Mouse (Mus musculus) left cerebral cortex, postnatal 4 days (tissue): Measurements from ENCODE around the gene Phkg2. TPM values are rescaled to one million over a fixed set of nuclear protein-coding genes. Genes with fewer than 3 reads are reported as not detected.

Experiments
- total RNA-seq, 2 experiments: library from RNA; stranded (reverse); gene quantifications; 2 replicates each; pipeline ENCODE4 v1.2.3; 2021

Gene Phkg2
- total RNA-seq, 2 experiments from 2014 or later: 69.5 to 70.1 TPM

Other genes with a start within 250 kb of the Phkg2 start
- 10 to 100 TPM; 20.3 to 22.0 TPM for gene Zfp768, start 227.8 kb upstream of the Phkg2 start, total RNA-seq
- 1 to 10 TPM; 7.9 to 8.9 TPM for gene Zfp747, start 197.3 kb upstream of the Phkg2 start, total RNA-seq
- gene 9130019O22Rik, start 186.2 kb upstream of the Phkg2 start, total RNA-seq: 1 to 10 TPM; 2.8 to 3.0 TPM
- gene E430018J23Rik, start 179.7 kb upstream of the Phkg2 start, total RNA-seq: 1 to 10 TPM; 4.6 to 7.6 TPM
- 1 to 10 TPM; 4.3 to 4.4 TPM for gene Zfp764, start 166.5 kb upstream of the Phkg2 start, total RNA-seq
- 10 to 100 TPM; 11.3 to 12.6 TPM for gene Zfp688, start 151.3 kb upstream of the Phkg2 start, total RNA-seq
- gene Zfp689, start 124.2 kb upstream of the Phkg2 start, total RNA-seq: 1 to 10 TPM; 9.5 to 9.7 TPM
- gene Prr14, start 113.7 kb upstream of the Phkg2 start, total RNA-seq: 10 to 100 TPM; 35.4 to 35.6 TPM
- gene Fbrs, start 94.1 kb upstream of the Phkg2 start, total RNA-seq: 10 to 100 TPM; 70.8 to 71.2 TPM
- 100 to 1,000 TPM; 113 to 128 TPM for gene Srcap, start 61.4 kb upstream of the Phkg2 start, total RNA-seq
- 10 to 100 TPM; 14.5 to 14.6 TPM for gene Gm42715, start 53.8 kb upstream of the Phkg2 start, total RNA-seq
- 1 to 10 TPM; 6.9 to 9.3 TPM for gene Tmem265, start 11.9 kb upstream of the Phkg2 start, total RNA-seq
- 1 to 10 TPM; 7.0 to 7.8 TPM for gene Ccdc189, start 15.3 kb downstream of the Phkg2 start, total RNA-seq
- gene Rnf40, start 15.4 kb downstream of the Phkg2 start, total RNA-seq: 10 to 100 TPM; 75.1 to 82.6 TPM
- 10 to 100 TPM; 31.5 to 33.4 TPM for gene Zfp629, start 42.5 kb downstream of the Phkg2 start, total RNA-seq
- 10 to 100 TPM; 87.2 to 94.3 TPM for gene Bcl7c, start 135.6 kb downstream of the Phkg2 start, total RNA-seq
- gene Ctf1, start 139.4 kb downstream of the Phkg2 start, total RNA-seq: 1 to 10 TPM; 5.3 to 6.5 TPM
- not detected for gene Ctf2, start 158.8 kb downstream of the Phkg2 start, total RNA-seq
- gene Fbxl19, start 171.2 kb downstream of the Phkg2 start, total RNA-seq: 100 to 1,000 TPM; 143 to 148 TPM
- gene Orai3, start 196.5 kb downstream of the Phkg2 start, total RNA-seq: 10 to 100 TPM; 14.2 to 15.1 TPM
- gene Setd1a, start 203.3 kb downstream of the Phkg2 start, total RNA-seq: 10 to 100 TPM; 46.2 to 47.4 TPM
- gene Gm49388, start 212.3 kb downstream of the Phkg2 start, total RNA-seq: 1 to 10 TPM; 2.2 to 3.1 TPM
- gene Hsd3b7, start 227.3 kb downstream of the Phkg2 start, total RNA-seq: 1 to 10 TPM; 3.3 to 5.8 TPM